Mouse (Mus musculus) C2C12 (cell line): ENCODE data around the gene Elovl6.

Experiments
- CTCF ChIP-seq: IDR thresholded peaks from one replicate; pipeline ENCODE4 v1.5.1; 2011; ENCODE audit not compliant: control insufficient read depth, insufficient read depth, insufficient read length
- MYOG ChIP-seq: IDR thresholded peaks from one replicate; pipeline ENCODE4 v1.6.1; 2011; ENCODE audit not compliant: control insufficient read depth, insufficient read length; ENCODE audit errors: extremely low read depth

DNA sequence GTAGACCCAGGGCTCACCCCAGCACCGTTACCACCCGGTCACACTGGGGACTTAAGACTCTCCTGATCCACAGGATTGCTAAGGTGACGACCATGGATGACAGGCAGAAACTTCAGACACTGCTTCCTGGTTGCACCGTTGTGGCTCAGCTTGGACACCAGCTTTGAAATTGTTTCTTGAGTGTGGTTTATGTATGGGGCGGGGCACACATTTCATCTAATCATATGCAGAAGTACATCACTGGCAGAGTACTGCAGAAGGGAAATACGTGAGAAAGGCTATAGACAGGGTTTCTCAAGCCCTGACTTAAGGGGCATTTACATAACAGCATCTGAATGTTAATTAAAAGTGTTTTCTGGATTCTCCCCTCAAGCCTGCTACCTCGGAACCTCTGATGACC is 81.6 kb downstream of the Elovl6 start:
- TF ChIP-seq MYOG = no peak
- TF ChIP-seq CTCF = no peak
